In the genomic region with DNA sequence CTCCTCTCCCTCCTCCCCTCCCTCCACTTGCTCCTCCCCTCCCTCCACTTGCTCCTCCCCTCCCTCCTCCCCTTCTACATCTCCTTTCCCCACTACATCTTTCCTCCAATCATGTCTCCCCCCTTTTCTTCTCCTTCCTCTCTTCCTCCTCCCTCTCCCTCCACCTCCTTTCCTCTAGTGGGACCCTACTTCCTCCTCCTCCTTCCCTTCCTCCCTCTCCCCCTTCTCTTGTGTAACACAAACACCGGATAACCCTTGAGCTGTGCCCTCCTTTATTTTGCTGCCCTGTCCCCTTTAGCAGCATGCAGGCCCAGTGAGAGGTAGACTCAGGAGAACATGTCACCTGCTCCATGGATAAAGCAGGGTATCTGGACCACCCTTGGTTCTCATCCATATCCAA, we compare ENCODE assay signal across 33 mouse cellular contexts.
"Had no signal": no experiment of that assay in that cellular context is flagged by ENCODE, and none has a peak within 500 bp of the region (broad histone marks: within the 10 kb centered on the region; RNA-seq: fewer than 3 reads in every experiment).

No protein-coding gene starts in this region.

- H3K27me3 ChIP-seq: limb, embryonic 12.5 days; limb, embryonic 13.5 days; limb, embryonic 15.5 days; liver, embryonic 12.5 days; liver, embryonic 13.5 days; liver, embryonic 15.5 days; lung, embryonic 15.5 days; megakaryocyte, embryonic 14.5 days; midbrain, embryonic 12.5 days; midbrain, embryonic 13.5 days; midbrain, embryonic 15.5 days; neural tube, embryonic 12.5 days had no signal

- H3K36me3 ChIP-seq: limb, embryonic 10.5 days; limb, embryonic 12.5 days; limb, embryonic 13.5 days; limb, embryonic 15.5 days; liver, embryonic 12.5 days; liver, embryonic 13.5 days; liver, embryonic 15.5 days; lung, embryonic 15.5 days; midbrain, embryonic 10.5 days; midbrain, embryonic 12.5 days; midbrain, embryonic 13.5 days; midbrain, embryonic 15.5 days; neural tube, embryonic 12.5 days had no signal

- H3K4me1 ChIP-seq: limb, embryonic 12.5 days; limb, embryonic 13.5 days; limb, embryonic 15.5 days; liver, embryonic 12.5 days; liver, embryonic 13.5 days; liver, embryonic 15.5 days; lung, embryonic 15.5 days; midbrain, embryonic 10.5 days; midbrain, embryonic 12.5 days; midbrain, embryonic 13.5 days; midbrain, embryonic 15.5 days; neural tube, embryonic 12.5 days had no signal

- DNase-seq: left cerebral cortex, postnatal 4 days; liver; liver, embryonic 13.5 days; liver, postnatal 0 days; lung, adult 18-20 months; lung, adult 2 months; lung, embryonic 14.5 days; lung, postnatal 10 days; lung, postnatal 14 days; lung, postnatal 36 days; lung, postnatal 4 days; midbrain, embryonic 14.5 days had no signal

- H3K9ac ChIP-seq: limb, embryonic 12.5 days; limb, embryonic 13.5 days; limb, embryonic 15.5 days; liver, embryonic 12.5 days; liver, embryonic 13.5 days; liver, embryonic 14.5 days; liver, embryonic 15.5 days; liver, postnatal 0 days; lung, embryonic 14.5 days; lung, embryonic 15.5 days; midbrain, embryonic 12.5 days; midbrain, embryonic 13.5 days; midbrain, embryonic 15.5 days; neural tube, embryonic 12.5 days had no signal

- H3K4me3 ChIP-seq: left cerebral cortex, adult 2 months; limb, embryonic 10.5 days; limb, embryonic 12.5 days; limb, embryonic 13.5 days; limb, embryonic 15.5 days; liver, embryonic 12.5 days; liver, embryonic 13.5 days; liver, embryonic 15.5 days; lung, embryonic 15.5 days; megakaryocyte, embryonic 14.5 days; midbrain, embryonic 10.5 days; midbrain, embryonic 12.5 days; midbrain, embryonic 13.5 days; midbrain, embryonic 15.5 days; myocyte; neural tube, embryonic 12.5 days had no signal

- H3K4me2 ChIP-seq: limb, embryonic 12.5 days; limb, embryonic 13.5 days; limb, embryonic 15.5 days; liver, embryonic 11.5 days; liver, embryonic 12.5 days; liver, embryonic 13.5 days; liver, embryonic 15.5 days; lung, embryonic 14.5 days; lung, embryonic 15.5 days; midbrain, embryonic 11.5 days; midbrain, embryonic 12.5 days; midbrain, embryonic 13.5 days; midbrain, embryonic 15.5 days; neural tube, embryonic 12.5 days had no signal

- ATAC-seq: liver, embryonic 12.5 days; liver, postnatal 0 days; lung, postnatal 0 days; midbrain, embryonic 13.5 days; midbrain, embryonic 15.5 days; midbrain, embryonic 16.5 days had no signal

- H3K27ac ChIP-seq: left cerebral cortex, adult 2 months; limb, embryonic 10.5 days; limb, embryonic 12.5 days; limb, embryonic 13.5 days; limb, embryonic 15.5 days; liver, embryonic 12.5 days; liver, embryonic 13.5 days; liver, embryonic 14.5 days; liver, embryonic 15.5 days; lung, embryonic 15.5 days; macrophage; midbrain, embryonic 10.5 days; midbrain, embryonic 12.5 days; midbrain, embryonic 13.5 days; midbrain, embryonic 15.5 days; neural tube, embryonic 12.5 days had no signal

- H3K9me3 ChIP-seq: limb, embryonic 10.5 days; limb, embryonic 12.5 days; limb, embryonic 15.5 days; liver, embryonic 12.5 days; liver, embryonic 15.5 days; lung, embryonic 15.5 days; midbrain, embryonic 10.5 days; midbrain, embryonic 15.5 days; neural tube, embryonic 12.5 days had no signal
